Mouse (Mus musculus) CH12.LX (cell line): ENCODE measurements around the gene Sergef. TPM values are rescaled to one million over a fixed set of nuclear protein-coding genes. Genes with fewer than 3 reads are reported as not detected.

Experiments used
- DNase-seq: peaks from one replicate; pipeline ENCODE4 v3.0.0-alpha.2; 2013; ENCODE audit errors: extremely low read depth
- H3K27ac ChIP-seq: 2 replicates; pipeline ENCODE4 v1.5.1; 2012; ENCODE audit warnings: low read depth, mild to moderate bottlenecking, control low read depth, moderate library complexity; ENCODE audit not compliant: insufficient read depth
- H3K27me3 ChIP-seq: replicated peaks from 2 replicates; pipeline ENCODE3; 2012; ENCODE audit warnings: inconsistent platforms
- H3K36me3 ChIP-seq, 2 experiments: replicated peaks in 1 of 2; 2 replicates each; pipeline versions ENCODE3 to v1.6.1; 2012; ENCODE audit warnings: inconsistent platforms in 1 of 2, low read length in 1 of 2, mild to moderate bottlenecking in 1 of 2, mixed read lengths in 1 of 2, moderate library complexity in 1 of 2; ENCODE audit not compliant: control insufficient read depth in 1 of 2, insufficient read depth in 1 of 2
- H3K4me1 ChIP-seq, 2 experiments: 2 replicates each; pipeline ENCODE4 v1.6.1; 2012; ENCODE audit warnings: inconsistent platforms in 1 of 2, moderate library complexity in 1 of 2; ENCODE audit not compliant: insufficient read depth in 2 of 2, control insufficient read depth in 1 of 2
- H3K4me2 ChIP-seq: 2 replicates; pipeline ENCODE4 v1.6.1; 2012; ENCODE audit warnings: low read depth, mild to moderate bottlenecking, control low read depth; ENCODE audit not compliant: poor library complexity, insufficient read depth, severe bottlenecking
- H3K4me3 ChIP-seq, 3 experiments: fragments of 150-350 bp in 1 of 3; sonication (generic) in 1 of 3; replicated peaks in 1 of 3; 2 replicates each; pipeline versions ENCODE3 to v1.5.1; 2011 to 2012; ENCODE audit warnings: low read depth in 2 of 3, low read length in 2 of 3, mild to moderate bottlenecking in 2 of 3, moderate library complexity in 2 of 3, control low read depth in 1 of 3, improper control_type of control experiment in 1 of 3, inconsistent platforms in 1 of 3, mixed read lengths in 1 of 3; ENCODE audit not compliant: poor library complexity in 1 of 3
- H3K79me2 ChIP-seq: replicated peaks from 2 replicates; pipeline ENCODE4 v1.6.1; 2012; ENCODE audit warnings: mild to moderate bottlenecking, moderate library complexity; ENCODE audit not compliant: control insufficient read depth, poor library complexity, insufficient read depth, severe bottlenecking; ENCODE audit errors: extremely low read depth
- H3K9ac ChIP-seq: 2 replicates; pipeline ENCODE4 v1.6.1; 2012; ENCODE audit warnings: low read depth, mild to moderate bottlenecking, control low read depth, moderate library complexity; ENCODE audit not compliant: insufficient read depth
- H3K9me3 ChIP-seq: replicated peaks from 2 replicates; pipeline ENCODE3; 2012; ENCODE audit warnings: low read length, inconsistent platforms, mixed read lengths
- CHD1 ChIP-seq: IDR thresholded peaks from 2 replicates; pipeline ENCODE4 v1.6.1; 2012; ENCODE audit warnings: low read depth, low read length, improper control_type of control experiment, inconsistent platforms
- CHD2 ChIP-seq: IDR thresholded peaks from 2 replicates; pipeline ENCODE4 v1.6.1; 2011; ENCODE audit warnings: low read length, improper control_type of control experiment
- E2F4 ChIP-seq: IDR thresholded peaks from 2 replicates; pipeline ENCODE4 v1.6.1; 2011; ENCODE audit warnings: low read depth, low read length, improper control_type of control experiment; ENCODE audit not compliant: insufficient replicate concordance
- ELF1 ChIP-seq: IDR thresholded peaks from 2 replicates; pipeline ENCODE4 v1.6.1; 2014; ENCODE audit warnings: low read depth, mild to moderate bottlenecking, inconsistent platforms, low read length, improper control_type of control experiment
- EP300 ChIP-seq: IDR thresholded peaks from 2 replicates; pipeline ENCODE4 v1.6.1; 2011; ENCODE audit warnings: low read length, improper control_type of control experiment
- GABPA ChIP-seq: IDR thresholded peaks from 2 replicates; pipeline ENCODE4 v1.6.1; 2012; ENCODE audit warnings: low read depth, low read length, improper control_type of control experiment, inconsistent platforms; ENCODE audit not compliant: insufficient replicate concordance
- MAFK ChIP-seq: IDR thresholded peaks from 2 replicates; pipeline ENCODE4 v1.6.1; 2011; ENCODE audit warnings: low read length, improper control_type of control experiment; ENCODE audit not compliant: insufficient replicate concordance
- MAZ ChIP-seq: IDR thresholded peaks from 2 replicates; pipeline ENCODE4 v1.6.1; 2012; ENCODE audit warnings: low read depth, mild to moderate bottlenecking, inconsistent platforms, low read length, improper control_type of control experiment, moderate library complexity
- MYC ChIP-seq: IDR thresholded peaks from 2 replicates; pipeline ENCODE4 v1.6.1; 2011; ENCODE audit warnings: low read depth, mild to moderate bottlenecking, improper control_type of control experiment, low read length
- PAX5 ChIP-seq: IDR thresholded peaks from 2 replicates; pipeline ENCODE4 v1.6.1; 2012; ENCODE audit warnings: low read length, inconsistent platforms, mixed read lengths
- RAD21 ChIP-seq: IDR thresholded peaks from 2 replicates; pipeline ENCODE4 v1.6.1; 2011; ENCODE audit warnings: low read depth, mild to moderate bottlenecking, low read length, improper control_type of control experiment, moderate library complexity
- RCOR1 ChIP-seq: conservative IDR thresholded peaks from 2 replicates; pipeline ENCODE4 v1.6.1; 2012; ENCODE audit warnings: low read depth, mild to moderate bottlenecking, inconsistent platforms, low read length, improper control_type of control experiment
- SIN3A ChIP-seq: IDR thresholded peaks from 2 replicates; pipeline ENCODE4 v1.6.1; 2012; ENCODE audit warnings: low read length, improper control_type of control experiment, inconsistent platforms
- TBP ChIP-seq: conservative IDR thresholded peaks from 2 replicates; pipeline ENCODE4 v1.6.1; 2011; ENCODE audit warnings: low read depth, low read length, improper control_type of control experiment
- TCF12 ChIP-seq: IDR thresholded peaks from 2 replicates; pipeline ENCODE4 v1.6.1; 2014; ENCODE audit warnings: low read depth, mild to moderate bottlenecking, inconsistent platforms, low read length, improper control_type of control experiment
- UBTF ChIP-seq: IDR thresholded peaks from 2 replicates; pipeline ENCODE4 v1.6.1; 2012; ENCODE audit warnings: low read depth, mild to moderate bottlenecking, inconsistent platforms, low read length, improper control_type of control experiment, moderate library complexity
- ZNF384 ChIP-seq: IDR thresholded peaks from 2 replicates; pipeline ENCODE4 v1.6.1; 2012; ENCODE audit warnings: low read depth, low read length, improper control_type of control experiment, inconsistent platforms
- dilution Hi-C: fragments of 300-500 bp; cut with MboI; formaldehyde crosslinking; loops from 2 replicates; pipeline ENCODE4 v1.14.3; 2020; ENCODE audit warnings: low sequenced_read_pairs; ENCODE audit not compliant: extremely low pct_unique_long_range_greater_than_20kb, extremely low pct_ligation_motif_present
- in situ Hi-C: fragments of 300-500 bp; cut with MboI; formaldehyde crosslinking; loops from 3 replicates; pipeline ENCODE4 v1.14.3; 2019; ENCODE audit warnings: low sequenced_read_pairs, low pct_ligation_motif_present, low pct_unique_long_range_greater_than_20kb, mixed read lengths
- polyA plus RNA-seq: library from polyadenylated mRNA; unstranded; fragments of >175 nt; gene quantifications from 2 replicates; pipeline ENCODE4 v1.2.1, GENCODE M21; 2012; ENCODE audit warnings: low read depth; ENCODE audit not compliant: insufficient read length
- total RNA-seq, 2 experiments: library from RNA; depleted of rRNA; stranded (reverse); fragments of 300-350 nt in 1 of 2; fragments of >200 nt in 1 of 2; gene quantifications; 2 replicates each; pipeline ENCODE4 v1.2.3; 2012 to 2014

Sergef gene
- total and polyA plus RNA-seq, 3 experiments: 13.0 to 18.0 (median 14.1) TPM

GRCm38 (mm10) chr7:46581358-46581930 is 58.2 kb downstream of the Sergef start:
- Histone ChIP-seq H3K79me2 (no peaks in the 10 kb centered on the region), H3K36me3 (peaks cover 3 to 65% of the 10 kb centered on the region in 2 experiments), H3K27ac (no peak overlapping the region), H3K4me2 (no peak overlapping the region), H3K27me3 (no peaks in the 10 kb centered on the region), H3K9ac (no peak overlapping the region), H3K4me3 (no peak overlapping the region), H3K4me1 (peaks cover 4 to 38% of the 10 kb centered on the region in 2 experiments; a peak in 2 of 4 replicates), H3K9me3 (no peaks in the 10 kb centered on the region)
- in situ Hi-C loops (no loop called here), dilution Hi-C loops (no loop called here)
- 0 out of 2 replicates have a peak, but pooled peaks have one; percentile 49 for TF ChIP-seq TCF12
- no peak for TF ChIP-seq RAD21
- peak; percentile 25; the same call in 1 of the 2 replicates for TF ChIP-seq EP300
- DNase-seq: no peak

DNA sequence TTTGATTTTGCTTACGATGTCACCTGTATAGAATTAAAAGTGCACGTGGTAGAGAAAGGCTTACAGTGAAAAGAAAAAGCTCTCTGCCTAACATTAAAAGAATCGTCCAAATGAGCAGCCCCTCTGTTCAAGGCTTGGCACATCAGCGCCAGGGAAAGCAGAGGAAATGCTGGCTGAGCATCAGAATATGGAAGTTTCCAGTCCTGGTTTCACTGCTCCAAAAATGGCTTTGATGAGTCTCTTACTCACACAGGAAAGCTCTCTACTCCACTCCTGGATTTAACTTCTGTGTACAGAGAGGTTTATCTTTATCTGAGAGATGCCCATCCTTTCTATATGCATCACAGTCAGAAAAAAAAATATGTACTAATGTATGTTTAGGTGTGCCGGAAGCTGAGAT is 61.5 kb downstream of the Sergef start:
- Histone ChIP-seq H3K4me2 (no peak overlapping the region), H3K9me3 (no peaks in the 10 kb centered on the region), H3K4me3 (no peak overlapping the region), H3K36me3 (peaks cover 0 to 43% of the 10 kb centered on the region in 2 experiments), H3K27me3 (no peaks in the 10 kb centered on the region), H3K4me1 (peaks cover 16 to 55% of the 10 kb centered on the region in 2 experiments), H3K9ac (no peak overlapping the region), H3K79me2 (no peaks in the 10 kb centered on the region), H3K27ac (no peak overlapping the region)
- DNase-seq: no peak
- in situ Hi-C loops: no loop called here
- no peak for TF ChIP-seq GABPA
- TF ChIP-seq TCF12: no peak
- no peak for TF ChIP-seq UBTF
- TF ChIP-seq RCOR1: no peak
- TF ChIP-seq CHD1: no peak
- no peak for TF ChIP-seq PAX5
- no peak for TF ChIP-seq TBP
- TF ChIP-seq MYC: no peak
- no peak for TF ChIP-seq E2F4
- no peak for TF ChIP-seq ZNF384
- no peak for TF ChIP-seq SIN3A
- no peak for TF ChIP-seq ELF1
- no peak for TF ChIP-seq MAZ
- no peak for TF ChIP-seq MAFK
- no peak for TF ChIP-seq CHD2
- dilution Hi-C loops: no loop called here
